Mouse (Mus musculus) C2C12 (cell line): Measurements from ENCODE around the gene Pdzd7. TPM values are rescaled to one million over a fixed set of nuclear protein-coding genes. Genes with fewer than 3 reads are reported as not detected.

ENCODE experiments used
- H3K27me3 ChIP-seq: one replicate; pipeline ENCODE4 v1.6.1; 2011; ENCODE audit not compliant: control insufficient read depth, insufficient read depth, insufficient read length
- H3K36me3 ChIP-seq: one replicate; pipeline ENCODE4 v1.6.1; 2011; ENCODE audit not compliant: control insufficient read depth, insufficient read depth
- H3K4me3 ChIP-seq: one replicate; pipeline ENCODE4 v1.5.1; 2011; ENCODE audit warnings: mild to moderate bottlenecking, control low read depth; ENCODE audit not compliant: poor library complexity, insufficient read depth, severe bottlenecking
- H3K79me2 ChIP-seq: one replicate; pipeline ENCODE4 v1.6.1; 2011; ENCODE audit not compliant: control insufficient read depth, insufficient read depth
- H3K79me3 ChIP-seq: one replicate; pipeline ENCODE4 v1.6.1; 2011; ENCODE audit warnings: low read depth, control low read depth
- H3ac ChIP-seq: one replicate; pipeline ENCODE3; 2011; ENCODE audit warnings: low read depth; ENCODE audit not compliant: control insufficient read depth, insufficient read length
- CEBPB ChIP-seq: IDR thresholded peaks from one replicate; pipeline ENCODE4 v1.6.1; 2011; ENCODE audit warnings: low read depth, mild to moderate bottlenecking, control low read depth, moderate library complexity
- CTCF ChIP-seq: IDR thresholded peaks from one replicate; pipeline ENCODE4 v1.5.1; 2011; ENCODE audit not compliant: control insufficient read depth, insufficient read depth, insufficient read length
- FOSL1 ChIP-seq: IDR thresholded peaks from one replicate; pipeline ENCODE4 v1.8.0; 2011; ENCODE audit warnings: mild to moderate bottlenecking, low read length; ENCODE audit not compliant: poor library complexity, insufficient read depth, severe bottlenecking
- MAX ChIP-seq: IDR thresholded peaks from one replicate; pipeline ENCODE4 v1.6.1; 2011; ENCODE audit warnings: mild to moderate bottlenecking, control low read depth
- MYOD1 ChIP-seq: IDR thresholded peaks from one replicate; pipeline ENCODE4 v1.6.1; 2011; ENCODE audit warnings: low read depth; ENCODE audit not compliant: control insufficient read depth, insufficient read length
- MYOG ChIP-seq: IDR thresholded peaks from one replicate; pipeline ENCODE4 v1.6.1; 2011; ENCODE audit not compliant: control insufficient read depth, insufficient read length; ENCODE audit errors: extremely low read depth
- USF1 ChIP-seq: IDR thresholded peaks from one replicate; pipeline ENCODE4 v1.6.1; 2011; ENCODE audit warnings: low read depth, mild to moderate bottlenecking, control low read depth, moderate library complexity
- polyA plus RNA-seq: library from polyadenylated mRNA; unstranded; fragments of >200 nt; fragmentation: generic; extraction: Trizol; gene quantifications from one replicate; pipeline ENCODE4 v1.2.1, GENCODE M21; 2012; ENCODE audit warnings: missing spikeins

Pdzd7 gene
- polyA plus RNA-seq, 1 experiment, result 0.14 TPM

- H3K79me2 ChIP-seq, result no peaks in the 10 kb centered on the region
- H3K79me3 ChIP-seq, result no peaks in the 10 kb centered on the region
- H3ac ChIP-seq, result no peak overlapping the region
- H3K36me3 ChIP-seq, result peaks cover 36% of the 10 kb centered on the region
- H3K4me3 ChIP-seq, result no peak overlapping the region
- TF ChIP-seq MYOD1, result no peak
- no peak for TF ChIP-seq MYOG
- TF ChIP-seq CTCF, result no peak
- TF ChIP-seq CEBPB, result no peak
- no peak for TF ChIP-seq MAX
- no peak for TF ChIP-seq USF1
- no peak for TF ChIP-seq FOSL1
- H3K27me3 ChIP-seq, result no peaks in the 10 kb centered on the region
Measured at GRCm38 (mm10) chr19:44984420-44984819, 61.1 kb downstream of the Pdzd7 start.

- Histone ChIP-seq H3K79me3 (no peaks in the 10 kb centered on the region), H3ac (no peak overlapping the region), H3K79me2 (no peaks in the 10 kb centered on the region), H3K4me3 (no peak overlapping the region), H3K27me3 (no peaks in the 10 kb centered on the region), H3K36me3 (peaks cover 47% of the 10 kb centered on the region)
- TF ChIP-seq MYOD1 (no peak), FOSL1 (no peak), MAX (no peak), MYOG (no peak), CEBPB (no peak), CTCF (no peak), USF1 (no peak)
Measured at GRCm38 (mm10) chr19:44983366-44983765, 62.2 kb downstream of the Pdzd7 start.

GRCm38 (mm10) chr19:44982477-44983115 is 62.9 kb downstream of the Pdzd7 start:
- Histone ChIP-seq H3K36me3 (peaks cover 54% of the 10 kb centered on the region), H3ac (no peak overlapping the region), H3K79me2 (no peaks in the 10 kb centered on the region), H3K79me3 (no peaks in the 10 kb centered on the region), H3K27me3 (no peaks in the 10 kb centered on the region), H3K4me3 (no peak overlapping the region)
- TF ChIP-seq CEBPB (no peak), MYOD1 (no peak), USF1 (no peak), CTCF (no peak), FOSL1 (no peak), MYOG (no peak), MAX (no peak)

GRCm38 (mm10) chr19:44980787-44981186 is 64.7 kb downstream of the Pdzd7 start:
- Histone ChIP-seq H3K36me3 (peaks cover 72% of the 10 kb centered on the region), H3ac (no peak overlapping the region), H3K27me3 (no peaks in the 10 kb centered on the region), H3K79me2 (no peaks in the 10 kb centered on the region), H3K79me3 (no peaks in the 10 kb centered on the region), H3K4me3 (no peak overlapping the region)
- TF ChIP-seq FOSL1, result no peak
- TF ChIP-seq MAX, result no peak
- no peak for TF ChIP-seq USF1
- no peak for TF ChIP-seq CTCF
- TF ChIP-seq MYOD1, result no peak
- no peak for TF ChIP-seq CEBPB
- no peak for TF ChIP-seq MYOG

- TF ChIP-seq USF1, result no peak
- no peak for TF ChIP-seq MAX
- TF ChIP-seq MYOG, result no peak
- TF ChIP-seq MYOD1, result no peak
- TF ChIP-seq FOSL1, result no peak
- no peak for TF ChIP-seq CTCF
- TF ChIP-seq CEBPB, result no peak
- Histone ChIP-seq H3K36me3 (peaks cover 97% of the 10 kb centered on the region), H3ac (no peak overlapping the region), H3K79me3 (no peaks in the 10 kb centered on the region), H3K27me3 (no peaks in the 10 kb centered on the region), H3K4me3 (no peak overlapping the region), H3K79me2 (no peaks in the 10 kb centered on the region)
Measured at GRCm38 (mm10) chr19:44977148-44977547, 68.4 kb downstream of the Pdzd7 start.

Other genes starting within 250 kb of the Pdzd7 start
- 9.1 TPM for gene Slf2, start 114.6 kb downstream of the Pdzd7 start, polyA plus RNA-seq
- 0.30 TPM for gene Sema4g, start 56.6 kb downstream of the Pdzd7 start, polyA plus RNA-seq
- 12.1 TPM for gene Twnk, start 40.1 kb downstream of the Pdzd7 start, polyA plus RNA-seq
- gene Mrpl43, start 39.3 kb downstream of the Pdzd7 start, polyA plus RNA-seq, result 63.0 TPM
- gene Lzts2, start 31.3 kb downstream of the Pdzd7 start, polyA plus RNA-seq, result 59.2 TPM
- 29.2 TPM for gene Sfxn3, start 1.8 kb upstream of the Pdzd7 start, polyA plus RNA-seq
- gene Kazald1, start 29.5 kb upstream of the Pdzd7 start, polyA plus RNA-seq, result 7.8 TPM
- not detected for gene Tlx1, start 105.0 kb upstream of the Pdzd7 start, polyA plus RNA-seq
- gene Lbx1, start 190.1 kb upstream of the Pdzd7 start, polyA plus RNA-seq, result 0.02 TPM